Mouse (Mus musculus) kidney, adult 18-20 months (tissue): ENCODE measurements at regions not wholly inside any gene's neighbourhood (a gene's known extent, or its start where the extent isn't known, plus 50 kb on each side); places are given as distances from the start of the nearest gene placed in this dataset.
A peak's percentile ranks its signal among the peaks of the same experiment; 100 is the strongest.

Source experiments
- DNase-seq: peaks from one replicate; pipeline ENCODE4 v3.0.0; 2021

DNA sequence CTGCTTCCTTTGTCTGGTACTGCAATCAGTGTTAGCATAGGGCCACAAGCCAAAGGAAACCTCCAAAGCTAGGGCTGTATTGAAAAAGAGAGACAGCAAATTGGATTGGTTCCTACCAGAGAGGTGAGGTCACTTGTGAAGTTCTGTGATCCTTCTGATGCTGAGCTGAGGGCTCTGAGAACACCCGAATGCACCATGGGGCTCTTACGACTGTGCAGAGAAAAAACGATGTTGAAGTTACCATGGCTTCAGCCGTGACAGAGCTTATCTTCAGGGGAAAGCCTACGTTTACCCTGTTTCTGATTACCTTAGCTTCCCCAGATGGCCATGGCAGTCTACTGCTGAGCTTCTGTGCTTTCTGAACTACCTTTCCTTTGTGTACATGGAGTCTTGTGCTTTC lies 53.9 kb upstream of the Fmo9 start:
- no peak for DNase-seq

GRCm38 (mm10) chr1:166738029-166738428 lies 56.4 kb upstream of the Fmo9 start:
- peak; percentile 9 for DNase-seq

DNA sequence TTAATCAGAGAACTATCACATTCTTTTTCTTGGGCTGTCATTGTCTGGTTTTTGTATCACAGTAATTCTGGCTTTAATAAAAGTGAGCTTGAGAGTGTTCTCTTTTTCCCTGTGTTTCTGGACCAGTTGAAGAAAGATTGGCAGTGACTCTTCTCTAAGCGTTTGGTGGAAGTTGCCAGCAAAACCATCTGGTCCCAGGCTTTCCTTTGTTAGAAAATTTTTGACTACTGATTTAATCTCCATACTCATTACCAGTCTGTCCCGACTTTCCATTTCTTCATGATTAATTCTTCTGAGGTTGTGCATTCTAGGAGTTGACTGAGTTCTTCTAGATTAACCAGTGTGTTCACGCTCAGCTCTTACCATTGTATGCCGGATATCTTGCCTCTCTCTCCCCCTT lies 68.6 kb upstream of the Fmo9 start:
- no peak for DNase-seq

DNA sequence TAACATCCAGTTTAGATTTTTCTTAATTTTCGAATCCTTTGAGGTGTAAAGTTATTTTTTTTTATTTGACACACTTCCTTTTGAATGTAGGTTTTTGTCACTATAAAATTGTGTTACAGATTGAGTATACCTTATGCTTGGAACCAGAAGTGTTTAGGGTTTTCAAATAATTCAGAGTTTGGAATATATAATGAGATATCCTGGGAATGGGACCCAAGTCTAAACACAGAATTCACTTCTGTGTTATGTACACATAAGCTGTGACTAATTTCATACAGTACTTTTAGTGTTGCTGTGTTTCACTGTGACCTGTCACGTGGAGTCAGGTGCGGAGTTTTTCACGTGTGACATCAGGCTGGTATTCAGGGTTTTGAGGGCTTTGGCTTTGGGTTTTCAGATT lies 69.1 kb upstream of the Fmo9 start:
- no peak for DNase-seq

GRCm38 (mm10) chr1:166751436-166751835 lies 69.8 kb upstream of the Fmo9 start:
- DNase-seq, result no peak

DNA sequence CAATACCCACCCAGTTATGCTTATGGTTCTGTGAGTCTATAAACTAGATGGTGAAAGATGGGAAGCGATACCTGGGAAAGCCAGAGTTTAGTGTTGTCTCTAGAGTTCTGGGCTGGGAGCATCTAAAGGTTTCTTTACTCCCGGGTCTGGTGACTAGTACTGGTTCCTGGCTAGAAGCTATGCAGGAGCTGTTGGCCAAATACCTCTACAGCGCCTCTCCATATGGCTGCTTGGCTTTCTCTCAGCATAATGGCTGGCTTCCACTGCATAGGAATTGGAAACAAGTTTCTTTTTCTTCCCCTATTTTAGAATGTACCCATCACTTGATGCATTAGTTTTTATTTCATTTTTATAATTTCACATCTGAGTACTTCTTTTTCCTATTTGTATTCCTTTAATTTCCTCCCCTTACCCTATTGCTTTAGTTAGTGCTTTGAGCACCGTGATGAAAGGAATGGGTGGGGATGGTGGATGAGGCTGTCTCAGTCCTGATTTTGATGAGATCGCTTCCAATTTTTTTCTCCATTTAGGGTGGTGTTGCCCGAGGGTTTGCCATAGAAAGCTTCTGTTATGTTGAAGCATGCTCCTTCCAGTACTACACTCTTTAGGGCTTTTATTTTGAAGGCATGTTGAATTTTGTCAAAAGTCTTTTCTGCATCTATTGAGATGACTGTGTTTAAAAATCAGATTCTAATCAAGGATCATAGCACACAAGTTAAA lies 71.5 kb upstream of the Fmo9 start:
- no peak for DNase-seq

DNA sequence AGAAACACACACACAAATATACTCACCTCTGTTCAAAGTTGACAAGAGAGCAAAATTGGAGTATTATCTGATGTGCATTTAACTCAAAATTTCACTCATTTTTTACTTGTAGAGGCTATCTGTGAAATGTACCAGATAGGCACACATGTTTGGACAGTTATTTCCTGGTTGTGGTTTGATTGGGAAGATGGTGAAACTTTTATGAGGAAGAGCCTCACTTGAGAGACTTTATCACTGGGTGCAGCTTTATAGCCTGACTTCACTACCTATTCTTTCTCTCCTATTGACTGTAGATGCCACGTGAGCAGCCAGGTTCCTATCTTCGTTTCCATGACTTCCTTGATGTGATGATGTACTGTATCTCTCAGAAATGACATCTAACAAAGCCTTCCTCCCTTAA lies 77.3 kb upstream of the Fmo9 start:
- no peak for DNase-seq

GRCm38 (mm10) chr1:166773114-166773513 lies 91.5 kb upstream of the Fmo9 start:
- DNase-seq, result no peak

DNA sequence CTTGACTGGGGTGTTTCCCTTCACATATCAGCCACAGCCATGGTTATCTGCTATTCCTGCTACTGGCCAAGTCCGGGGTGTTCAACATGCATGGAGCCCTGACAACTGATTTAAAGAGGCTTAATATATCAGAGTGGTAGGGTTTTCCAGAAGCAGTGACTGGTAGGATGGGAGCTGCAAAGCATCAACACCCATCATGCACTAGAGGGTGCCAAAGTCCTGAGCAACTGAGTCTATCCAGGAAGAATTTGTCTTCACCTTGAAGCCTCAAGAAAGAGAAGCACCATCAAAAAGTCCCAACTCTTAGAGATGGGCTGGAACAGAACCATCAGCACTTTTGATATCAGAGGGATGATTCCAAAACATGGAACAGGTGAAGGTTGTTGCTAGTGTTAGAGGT lies 100.5 kb upstream of the Fmo9 start:
- peak; percentile 11 for DNase-seq

DNA sequence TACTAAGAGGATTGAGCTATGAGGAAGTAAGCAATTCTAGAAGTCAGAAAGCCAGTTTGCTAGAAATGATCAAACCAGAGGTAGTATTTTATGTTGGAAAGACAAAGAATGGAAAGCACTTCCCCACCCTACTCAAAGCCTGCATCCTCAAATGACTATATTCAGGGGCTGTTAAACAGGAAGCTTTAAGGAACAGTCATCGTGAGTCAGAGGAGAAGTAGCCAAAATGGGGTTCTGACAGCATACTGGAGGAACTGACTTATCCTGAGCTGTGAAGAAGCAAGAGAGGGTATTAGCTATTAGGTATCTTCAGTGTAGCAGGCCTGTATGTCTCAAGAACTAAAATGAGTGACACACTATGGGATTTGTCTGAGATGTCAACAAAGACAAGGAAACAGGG lies 106.3 kb upstream of the Fmo9 start:
- DNase-seq, result no peak

DNA sequence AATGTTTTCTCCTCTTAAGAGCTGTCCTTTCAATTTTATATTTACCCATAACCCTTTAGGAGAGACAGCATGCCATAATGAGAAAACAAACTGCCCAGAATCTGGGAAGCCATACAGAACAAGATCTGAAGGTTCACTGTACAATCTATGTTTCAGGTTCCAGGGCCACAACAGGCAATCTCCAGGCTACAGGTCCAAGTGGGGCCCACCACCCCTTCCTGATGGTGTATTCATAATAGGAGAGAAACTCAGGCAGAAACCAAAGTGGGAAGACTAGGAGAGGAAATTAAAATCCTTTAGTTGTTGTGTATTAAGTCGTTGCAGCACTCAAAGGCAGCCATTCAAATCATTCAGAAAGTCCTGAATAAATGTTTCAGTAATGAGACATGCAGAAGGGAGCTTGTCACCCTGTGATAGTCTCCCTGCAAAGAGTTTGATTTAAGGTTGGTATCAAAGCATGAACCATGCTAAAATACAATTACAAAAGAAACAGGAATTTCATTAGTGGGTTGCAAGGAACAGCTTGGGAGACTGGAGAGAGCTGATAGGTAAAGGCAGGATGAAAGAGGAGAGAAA lies 107.3 kb upstream of the Fmo9 start:
- DNase-seq, result no peak

DNA sequence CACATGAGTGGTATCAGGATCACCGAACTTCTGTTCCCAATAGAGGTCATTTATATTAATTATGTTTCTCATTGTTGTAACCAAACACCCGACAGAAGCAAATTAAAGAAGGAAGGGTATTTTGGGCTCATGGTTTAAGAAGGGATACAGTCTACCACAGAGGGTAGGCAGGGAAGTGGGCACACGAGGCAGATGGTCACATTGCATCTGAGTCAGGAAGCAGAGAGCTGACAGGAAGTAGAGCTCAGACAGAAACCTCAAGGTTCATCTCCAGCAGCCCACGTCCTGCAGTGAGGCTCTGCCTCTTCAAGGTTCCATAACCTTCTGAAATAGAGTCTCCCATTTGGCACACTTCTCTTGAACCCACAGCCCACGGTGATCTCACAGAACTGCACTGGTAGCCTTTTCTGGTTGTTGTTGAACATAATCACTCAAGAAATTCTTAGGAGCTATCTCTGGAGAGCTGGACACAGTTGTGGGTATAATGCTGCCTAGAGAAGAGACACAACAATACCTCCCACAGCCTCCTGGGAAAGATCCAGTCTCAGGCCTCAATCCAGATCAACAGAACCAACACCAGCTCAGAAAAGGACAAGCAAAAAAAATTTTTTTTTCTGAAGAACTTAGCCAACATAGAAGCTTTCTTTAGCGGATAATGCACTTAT lies 111.5 kb upstream of the Fmo9 start:
- DNase-seq, result no peak

- no peak for DNase-seq
These were observed 112.1 kb upstream of the Fmo9 start for GRCm38 (mm10) chr1:166793717-166794081.

DNA sequence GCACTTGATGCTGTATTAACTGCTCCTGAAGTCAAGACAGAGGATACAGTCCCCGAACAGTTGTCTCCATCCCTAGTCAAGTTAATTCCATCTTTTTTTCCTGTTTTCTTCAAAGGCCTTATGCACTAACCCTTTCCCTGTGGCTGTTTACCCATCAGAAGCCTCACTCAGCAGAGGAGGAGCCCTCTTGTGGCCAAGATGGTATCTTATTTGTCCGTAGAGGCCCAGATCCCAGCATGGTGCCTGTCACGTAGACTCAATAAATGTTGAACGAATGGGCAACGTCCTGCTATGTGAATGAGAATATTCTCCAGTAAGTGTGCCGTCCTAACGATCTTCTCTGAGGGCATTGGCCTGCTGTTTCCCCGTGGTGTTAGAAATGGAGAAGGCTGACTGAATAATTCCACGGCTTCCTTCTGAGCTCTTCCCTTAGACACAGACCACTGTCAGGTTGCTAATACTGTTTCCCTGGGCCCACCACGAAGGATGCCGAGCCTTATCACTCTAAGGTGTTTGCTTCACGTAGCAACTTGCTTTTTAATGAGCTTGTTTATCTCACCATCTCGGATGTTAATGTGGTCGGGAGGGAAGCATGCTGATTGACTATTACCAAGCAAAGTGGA lies 113.1 kb upstream of the Fmo9 start:
- DNase-seq, result no peak

DNA sequence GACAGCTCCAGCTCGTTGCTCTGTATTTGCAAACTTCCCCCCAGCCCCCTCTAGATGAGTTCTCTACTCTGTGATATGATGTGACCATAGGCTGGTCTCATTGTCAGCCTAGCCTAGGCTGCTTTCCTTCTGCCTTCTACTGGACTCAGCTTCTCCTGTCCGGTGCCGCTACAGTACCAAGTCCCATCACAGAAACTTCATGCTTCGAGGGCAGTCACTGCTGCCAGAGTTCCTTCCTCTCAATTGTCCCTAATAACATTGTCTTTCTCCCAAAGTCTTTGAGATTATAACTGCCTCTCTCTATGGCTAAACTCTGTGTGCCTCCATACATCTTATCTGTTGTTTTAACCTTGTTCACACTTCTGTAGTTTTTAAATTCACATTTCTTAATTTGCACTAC lies 114.0 kb upstream of the Fmo9 start:
- no peak for DNase-seq

DNA sequence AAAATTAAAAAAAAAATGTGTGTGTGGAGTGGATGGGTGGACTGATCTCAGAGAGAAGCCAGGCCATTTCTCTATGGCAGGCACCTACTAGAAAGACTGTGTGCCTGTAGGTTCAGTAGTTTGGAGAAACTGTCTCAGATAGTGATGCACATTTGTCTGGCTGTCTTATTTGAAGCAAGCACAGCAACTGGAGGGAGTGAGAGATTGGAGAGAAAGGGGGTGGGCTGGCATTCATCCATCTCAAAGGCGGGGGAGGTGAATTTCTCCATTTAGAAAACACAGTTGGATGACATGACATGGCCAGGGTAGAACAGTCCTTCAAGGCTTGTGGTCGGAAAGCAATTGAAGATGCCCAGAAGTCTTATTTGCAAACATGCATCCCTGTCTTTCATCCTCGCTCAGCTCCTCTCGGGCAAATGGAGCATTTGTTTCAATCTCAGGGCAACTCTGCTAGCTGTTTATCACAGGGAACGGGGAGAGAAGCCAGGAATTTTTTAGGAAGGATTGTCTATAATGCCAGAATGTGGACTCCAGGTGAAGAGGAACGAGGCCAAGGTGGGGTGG lies 114.8 kb upstream of the Fmo9 start:
- no peak for DNase-seq

DNA sequence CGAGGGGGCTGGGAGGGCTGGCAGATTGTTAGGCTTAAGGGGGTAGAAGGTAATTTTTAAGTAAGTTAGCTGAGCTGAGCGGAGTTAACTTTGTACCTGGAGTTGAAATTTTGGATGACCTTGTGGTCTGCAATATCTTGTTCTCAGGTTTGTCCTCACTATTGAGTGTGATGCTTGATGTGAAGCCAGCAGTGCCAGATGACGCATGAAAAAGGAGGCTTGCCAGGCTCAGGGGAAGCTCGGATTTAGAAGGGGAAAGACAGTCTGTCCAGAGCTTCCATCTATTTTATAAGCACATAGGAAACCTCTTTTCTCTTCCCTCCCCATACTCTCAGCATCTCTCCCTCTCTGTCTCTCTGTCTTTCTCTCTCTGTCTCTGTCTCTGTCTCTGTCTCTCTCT lies 115.3 kb upstream of the Fmo9 start:
- DNase-seq, result no peak

GRCm38 (mm10) chr1:166800953-166801603 lies 119.4 kb upstream of the Fmo9 start:
- no peak for DNase-seq

DNA sequence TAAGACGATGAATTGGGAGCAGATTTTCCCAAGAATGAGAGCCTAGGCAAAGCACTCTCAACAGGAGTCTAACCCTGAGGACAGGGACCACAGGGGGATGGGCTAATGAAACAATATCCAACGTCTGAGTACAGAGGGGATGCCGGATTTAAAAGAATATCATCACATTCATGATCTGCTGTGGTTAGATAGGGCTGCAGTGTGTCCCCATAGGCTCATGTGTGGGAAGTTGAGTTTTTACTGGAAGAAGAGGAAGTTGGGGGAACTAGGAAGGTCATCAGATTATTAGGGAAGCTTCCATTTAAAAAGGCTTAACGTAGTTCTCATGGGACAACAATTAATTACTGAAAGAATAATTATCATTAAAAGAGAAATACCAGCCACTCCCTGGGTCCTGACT lies 120.3 kb upstream of the Fmo9 start:
- DNase-seq, result no peak

DNA sequence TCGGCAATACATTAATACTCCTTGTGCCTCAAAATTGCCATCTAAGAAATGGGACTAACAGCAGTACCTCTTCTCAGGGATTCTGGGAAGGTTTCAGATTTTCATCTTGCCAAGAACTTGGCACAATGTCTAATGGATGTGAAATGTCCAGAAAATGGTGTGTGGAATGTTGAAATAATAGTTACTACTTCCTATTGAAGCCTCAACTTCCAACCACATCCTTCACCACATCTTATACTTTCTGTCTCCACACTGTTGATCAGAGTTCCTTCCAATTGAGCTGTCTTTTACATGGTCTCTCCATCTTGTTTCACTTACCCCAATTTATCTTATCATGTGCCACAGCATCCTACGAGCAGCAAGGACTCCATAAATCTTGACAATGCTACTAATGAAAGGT lies 122.3 kb upstream of the Fmo9 start:
- no peak for DNase-seq

- DNase-seq, result no peak
These were observed 122.7 kb upstream of the Fmo9 start for GRCm38 (mm10) chr1:166804333-166804732.

- DNase-seq, result no peak
These were observed 125.7 kb upstream of the Fmo9 start for GRCm38 (mm10) chr1:166807163-166807945.
